Mouse (Mus musculus) large intestine, adult 2 months (tissue): ENCODE measurements around the gene Bcat2. TPM values are rescaled to one million over a fixed set of nuclear protein-coding genes. Genes with fewer than 3 reads are reported as not detected.
"Not testable (repeated sequence)": the region's sequence is repeated elsewhere in the genome, so short reads cannot be mapped to it uniquely, and the experiment has no call there.

Experiments
- DNase-seq: peaks from one replicate; pipeline ENCODE4 v3.0.0-alpha.2; 2012; ENCODE audit warnings: low read depth, low spot score
- WGBS: fragments of 180-500 bp; shearing (Covaris S2); methylation state at CpG from one replicate; pipeline ENCODE4 v1.1.7; 2018; 5-methylcytosine and 5-hydroxymethylcytosine counted together
- polyA plus RNA-seq: library from polyadenylated mRNA; depleted of rRNA; stranded (reverse); fragments of >200 nt; gene quantifications from 2 replicates; pipeline ENCODE4 v1.2.3, GENCODE M21; 2012; rRNA removed

The Bcat2 gene
- polyA plus RNA-seq, result 33.8 and 40.9 TPM in 2 replicates

- no peak for DNase-seq
- WGBS, result under 1% methylated on average over 42 of the region's 42 CpGs
Observed at GRCm38 (mm10) chr7:45570103-45570741, at the start of gene Bcat2. Gene Bcat2, plus strand, starts transcription at chr7:45570153.

DNA sequence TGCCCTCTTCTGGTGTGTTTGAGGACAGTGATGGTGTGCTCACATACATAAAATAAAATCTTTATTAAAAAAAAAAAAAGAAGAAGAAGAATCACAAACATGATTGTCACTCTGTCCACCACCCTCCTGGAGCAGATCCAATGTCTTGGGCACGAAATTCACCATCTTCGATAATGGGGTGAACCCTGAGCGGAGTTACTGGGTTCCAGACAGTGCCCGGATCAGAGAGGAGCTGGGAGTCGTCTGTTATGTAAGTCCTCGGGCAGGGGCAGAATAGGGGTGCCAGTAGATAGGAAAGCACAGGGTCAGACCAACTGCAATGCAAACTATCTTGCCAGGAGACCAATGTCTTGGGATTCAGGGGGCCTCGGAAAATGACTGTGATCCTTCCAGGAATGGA lies 49.3 kb upstream of the Bcat2 start:
- WGBS, result 93% methylated on average over 7 of the region's 7 CpGs
- no peak for DNase-seq

- under 1% methylated on average over 28 of the region's 28 CpGs for WGBS
- no peak for DNase-seq
Observed at GRCm38 (mm10) chr7:45521728-45522184, 48.2 kb upstream of the Bcat2 start.

DNA sequence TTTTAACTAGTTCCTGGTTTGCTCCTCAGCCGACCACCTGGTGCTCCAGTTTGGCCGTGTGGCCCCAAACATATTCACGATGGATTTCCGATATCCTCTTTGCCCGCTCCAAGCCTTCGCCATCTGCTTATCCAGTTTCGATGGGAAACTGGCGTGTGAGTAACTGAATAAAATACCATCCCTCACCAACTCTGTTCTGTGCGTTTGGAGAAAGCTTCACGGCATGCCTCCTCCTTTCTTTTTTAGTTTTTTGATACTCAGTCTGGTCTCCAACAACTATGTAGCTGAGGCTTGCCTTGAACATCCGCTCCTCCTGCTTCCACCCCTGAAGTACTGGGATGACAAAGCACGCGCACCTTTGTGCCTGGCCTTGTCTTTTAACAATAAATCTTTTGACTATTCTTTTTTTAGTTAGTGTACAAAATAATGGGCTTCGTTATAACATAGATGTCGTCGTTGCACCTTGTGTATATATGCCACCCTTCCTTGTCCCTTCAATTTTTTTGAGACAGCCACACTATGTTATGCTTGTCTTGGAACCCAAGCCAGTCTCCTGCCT lies 47.7 kb upstream of the Bcat2 start:
- 64% methylated on average over 16 of the region's 16 CpGs for WGBS
- DNase-seq, result no peak

DNA sequence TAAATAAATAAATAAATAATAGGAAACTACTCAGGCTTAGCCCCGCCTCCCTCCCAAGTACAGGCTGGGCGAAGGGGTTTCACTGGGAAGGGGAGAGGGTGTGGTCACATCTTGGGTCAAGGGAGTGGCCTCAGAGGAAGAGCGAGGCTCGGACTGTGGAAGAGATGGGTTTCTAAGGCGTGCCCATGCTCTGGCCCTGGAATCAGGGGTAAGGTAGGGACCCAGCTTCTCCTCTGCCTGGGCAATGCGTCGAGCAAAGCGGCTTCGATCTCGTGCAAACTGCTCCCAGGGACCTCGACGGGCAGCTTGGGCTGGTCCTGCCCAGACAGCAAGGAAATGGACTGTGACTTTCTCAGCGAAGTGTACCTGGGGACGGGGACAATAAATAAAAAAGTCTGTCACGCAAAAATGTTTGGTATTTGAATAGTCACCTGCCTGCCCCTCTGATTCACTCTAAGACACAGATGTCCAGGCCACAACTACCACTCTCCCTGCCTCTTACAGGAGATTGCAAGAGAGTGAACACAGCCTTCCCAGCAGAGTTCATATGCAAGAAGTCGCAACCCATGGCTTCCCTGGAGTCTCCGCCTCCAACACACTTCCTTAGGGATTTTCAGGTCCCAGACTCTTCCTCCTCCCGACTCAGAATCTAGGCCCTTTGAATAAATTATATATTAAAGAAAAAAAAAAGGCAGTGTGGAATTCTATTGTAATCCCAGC lies 46.8 kb upstream of the Bcat2 start:
- no peak for DNase-seq
- WGBS, result 71% methylated on average over 18 of the region's 18 CpGs

- 72% methylated on average over 13 of the region's 13 CpGs for WGBS
- no peak for DNase-seq
Observed at GRCm38 (mm10) chr7:45523678-45524170, 46.2 kb upstream of the Bcat2 start.

GRCm38 (mm10) chr7:45524841-45525621 lies 44.9 kb upstream of the Bcat2 start:
- WGBS, result 21% methylated on average over 12 of the region's 12 CpGs
- DNase-seq, result no peak

DNA sequence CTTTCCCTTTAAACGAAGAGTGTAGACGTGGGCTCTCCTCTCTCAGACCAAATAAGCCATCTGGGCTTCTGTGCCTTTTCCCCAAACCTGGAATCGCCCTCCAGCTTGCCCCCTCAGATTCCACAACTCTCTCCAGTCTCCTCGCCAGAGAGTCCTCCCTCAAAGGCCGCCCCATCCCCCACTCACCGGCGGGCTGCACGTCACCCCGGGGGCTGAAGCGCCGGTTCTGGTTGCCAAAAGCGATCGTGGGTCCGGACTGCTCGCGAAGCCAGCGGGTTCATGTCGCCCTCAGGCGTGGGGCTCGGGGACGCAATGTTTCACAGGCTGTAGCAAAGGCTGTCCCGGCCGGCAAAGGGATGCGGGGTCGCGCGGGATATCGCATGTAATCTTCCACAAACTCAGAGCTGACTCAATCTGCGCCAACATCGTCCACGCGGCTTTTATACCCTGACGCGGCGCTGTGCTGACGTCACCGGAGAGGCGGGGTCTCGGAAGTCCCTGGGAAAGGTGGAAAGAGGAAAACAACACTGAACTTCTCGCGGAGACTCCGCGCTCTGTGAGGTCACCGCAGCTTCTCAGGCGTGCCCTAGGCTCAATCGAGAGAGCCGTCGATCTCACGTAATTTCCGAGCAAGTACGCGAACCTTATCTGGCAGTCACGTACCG lies 44.0 kb upstream of the Bcat2 start, which contains the start of the genes Ppp1r15a and Plekha4:
TSS of gene Ppp1r15a (minus strand) at position 460 of the 665 bp plus-strand sequence.
TSS of gene Plekha4 (plus strand) at position 522 of the 665 bp plus-strand sequence.
- WGBS, result under 1% methylated on average over 54 of the region's 54 CpGs
- peak; percentile 83 for DNase-seq

DNA sequence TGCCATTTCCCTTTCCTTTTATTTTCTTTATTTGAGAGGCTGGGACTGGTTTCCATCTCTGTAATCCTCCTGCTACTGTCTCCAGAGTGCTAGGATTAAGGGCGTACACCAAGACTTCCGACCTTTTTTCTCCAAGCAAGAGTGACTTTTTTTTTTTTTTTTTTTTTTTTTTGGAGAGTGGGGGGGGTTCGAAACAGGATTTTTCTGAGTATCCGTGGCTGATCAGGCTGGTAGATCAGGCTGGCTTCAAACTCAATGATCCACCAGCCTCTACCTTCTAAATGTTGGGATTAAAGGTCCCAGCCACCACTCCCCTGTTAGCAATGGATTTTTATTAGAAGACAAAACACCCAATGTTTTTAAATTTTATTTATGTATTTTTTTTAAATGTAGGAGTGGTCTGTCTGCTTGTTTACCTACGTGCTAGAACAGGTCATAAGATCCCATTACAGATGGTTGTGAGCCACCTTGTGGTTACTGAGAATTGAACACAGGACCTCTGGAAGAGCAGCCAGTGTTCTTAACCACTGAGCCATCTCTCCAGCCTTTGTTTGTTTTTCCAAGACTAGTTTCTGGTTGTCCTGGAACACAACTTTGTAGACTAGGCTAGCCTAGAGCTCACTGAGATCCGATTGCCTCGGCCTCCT lies 43.4 kb upstream of the Bcat2 start:
- no peak for DNase-seq
- WGBS, result 19% methylated on average over 7 of the region's 7 CpGs

- 86% methylated on average over 6 of the region's 6 CpGs for WGBS
- not testable (repeated sequence) for DNase-seq
Observed at GRCm38 (mm10) chr7:45527169-45527568, 42.8 kb upstream of the Bcat2 start.

GRCm38 (mm10) chr7:45529461-45529860 lies 40.5 kb upstream of the Bcat2 start:
- WGBS, result 20% methylated on average over 6 of the region's 6 CpGs
- DNase-seq, result no peak

DNA sequence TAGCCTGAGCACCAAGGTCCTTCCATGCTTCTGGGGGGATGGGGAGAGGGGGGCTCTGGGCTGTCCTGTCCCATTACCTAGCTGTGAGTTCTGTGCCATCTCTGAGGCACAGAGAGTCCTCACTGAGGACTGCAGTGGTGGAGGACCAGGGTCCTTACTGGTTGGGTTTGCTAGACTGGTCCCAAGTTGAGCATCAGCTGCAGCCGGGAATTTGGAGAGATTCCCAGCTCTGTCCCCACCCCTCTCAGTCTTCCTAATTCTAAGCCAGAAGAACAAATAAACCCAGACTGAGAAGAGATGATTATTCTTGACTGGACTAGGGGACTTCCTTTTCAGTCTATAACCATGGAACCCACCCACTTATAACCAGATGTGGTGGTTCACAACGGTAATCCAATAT lies 39.3 kb upstream of the Bcat2 start:
- WGBS, result 15% methylated on average over 2 of the region's 2 CpGs
- no peak for DNase-seq

DNA sequence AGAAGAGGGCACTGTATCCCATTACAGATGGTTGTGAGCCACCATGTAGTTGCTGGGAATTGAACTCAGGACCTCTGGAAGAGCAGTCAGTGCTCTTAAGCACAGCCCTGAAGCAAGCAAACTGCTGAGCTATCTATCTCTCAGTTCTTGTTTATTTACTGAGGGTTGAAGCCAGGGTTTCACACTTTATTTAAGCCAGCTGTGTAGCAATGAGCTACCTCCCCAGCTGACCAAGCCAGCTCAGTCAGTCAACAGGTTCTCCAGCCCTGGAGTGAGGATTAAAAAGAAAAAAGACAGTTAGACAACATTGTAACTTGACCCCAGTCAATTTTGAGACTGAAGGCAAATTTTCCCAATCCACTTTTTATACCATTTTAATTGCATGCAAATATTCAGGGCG lies 34.3 kb upstream of the Bcat2 start:
- DNase-seq, result no peak
- WGBS, result 66% methylated on average over 1 of the region's 1 CpGs

DNA sequence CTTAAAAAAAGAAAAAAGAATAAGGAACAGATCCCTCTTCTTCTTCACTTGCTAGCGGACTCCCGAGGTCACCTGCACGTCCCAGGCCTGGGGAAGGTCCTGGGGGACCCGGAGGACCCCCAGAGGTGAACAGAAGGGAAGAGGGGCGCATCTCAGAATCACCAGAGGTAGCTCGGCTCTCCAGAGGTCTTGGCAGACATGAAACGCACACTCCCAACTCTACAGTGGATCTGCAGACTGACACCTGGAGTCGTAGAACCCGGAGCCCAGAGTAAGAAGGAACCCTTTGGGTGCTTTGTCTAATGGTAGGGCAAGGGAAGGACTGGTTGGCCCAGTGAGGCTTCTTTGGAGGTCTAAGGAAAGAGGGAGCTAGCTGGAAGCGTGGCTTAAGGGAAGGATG lies 32.4 kb upstream of the Bcat2 start:
- no peak for DNase-seq
- WGBS, result 84% methylated on average over 10 of the region's 10 CpGs

GRCm38 (mm10) chr7:45538163-45539041 lies 31.6 kb upstream of the Bcat2 start:
- no peak for DNase-seq
- WGBS, result 6% methylated on average over 29 of the region's 29 CpGs

- WGBS, result 94% methylated on average over 3 of the region's 3 CpGs
- DNase-seq, result no peak
Observed at GRCm38 (mm10) chr7:45539095-45539494, 30.9 kb upstream of the Bcat2 start.

- no peak for DNase-seq
- 42% methylated on average over 2 of the region's 2 CpGs for WGBS
Observed at GRCm38 (mm10) chr7:45540213-45540612, 29.7 kb upstream of the Bcat2 start.

GRCm38 (mm10) chr7:45544525-45544924 lies 25.4 kb upstream of the Bcat2 start:
- 82% methylated on average over 1 of the region's 1 CpGs for WGBS
- DNase-seq, result no peak
